Mouse (Mus musculus): ENCODE data around the gene Fam173b.

DNA sequence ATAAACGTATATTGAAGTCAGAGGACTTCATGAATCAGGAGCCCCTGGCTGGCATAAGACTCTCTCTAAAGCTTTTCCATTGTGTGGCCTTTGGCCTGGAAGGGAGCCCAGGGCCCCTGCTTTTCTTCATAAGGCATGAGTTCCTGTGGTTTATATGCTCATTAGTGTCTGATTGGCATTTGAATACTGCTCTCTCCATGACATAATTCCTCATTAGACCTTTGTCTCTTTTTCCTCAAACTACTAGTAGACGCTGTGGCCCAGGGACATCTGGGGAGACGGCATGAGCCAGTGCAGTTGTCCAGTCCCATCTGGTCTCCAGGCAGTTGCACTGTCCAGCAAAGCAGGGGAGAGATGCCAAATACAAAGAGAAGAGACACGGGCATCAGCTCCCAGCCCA lies 60.1 kb downstream of the Fam173b start:
- TF ChIP-seq TAL1 (IDR thresholded peaks at IDR 0.05; ENCODE audit: low read length): no peak
- TF ChIP-seq GATA1 (IDR thresholded peaks at IDR 0.05; ENCODE audit: low read length): no peak

Measured in erythroblast, embryonic 14.5 days (primary cell).